Mouse (Mus musculus): ENCODE results near the gene Pax1. TPM values are rescaled to one million over a fixed set of nuclear protein-coding genes. Genes with fewer than 3 reads are reported as not detected.

The Pax1 gene
- polyA plus RNA-seq, 1 experiment from 2014 or later = not detected

DNA sequence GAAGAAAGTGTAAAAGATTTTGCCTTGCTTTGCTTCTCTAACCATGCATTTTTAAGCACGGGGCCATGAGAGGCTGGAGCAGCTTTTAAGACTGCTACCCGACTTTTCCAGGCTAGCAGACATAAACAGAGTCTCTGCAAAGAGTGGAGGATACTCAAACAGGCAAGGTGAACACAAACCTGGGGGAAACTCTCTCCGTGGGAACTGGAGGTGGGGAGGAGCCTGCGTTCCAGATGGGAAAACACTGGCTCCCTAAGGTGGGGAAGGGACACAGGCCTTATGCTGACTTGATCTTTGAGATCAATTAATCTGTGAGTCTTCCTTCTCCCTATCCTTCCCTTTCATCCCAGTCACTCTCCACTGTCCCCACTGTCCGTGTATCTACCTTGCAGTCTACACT is 869 bp upstream of the Pax1 start:
- Histone ChIP-seq H3K9ac (ENCODE audit: low read length) (no peak overlapping the region), H3K27me3 (ENCODE audit: control insufficient read depth, insufficient read depth, low read length) (peaks cover 89% of the 10 kb centered on the region), H3K4me2 (ENCODE audit: low read depth, low read length) (no peak overlapping the region), H3K27ac (ENCODE audit: low read length) (no peak overlapping the region), H3K36me3 (ENCODE audit: control insufficient read depth, insufficient read depth, low read length) (no peaks in the 10 kb centered on the region), H3K4me3 (replicated peaks; ENCODE audit: low read length) (no peak overlapping the region), H3K4me1 (ENCODE audit: control insufficient read depth, insufficient read depth, low read length) (0 out of 2 replicates have a peak, but pooled peaks cover 7% of the 10 kb centered on the region), H3K9me3 (replicated peaks; ENCODE audit: control insufficient read depth, low read length) (no peaks in the 10 kb centered on the region)
- ATAC-seq (ENCODE audit: insufficient read depth, low FRiP score) = no peak
- 1% methylated on average over 5 of the region's 5 CpGs for WGBS

DNA sequence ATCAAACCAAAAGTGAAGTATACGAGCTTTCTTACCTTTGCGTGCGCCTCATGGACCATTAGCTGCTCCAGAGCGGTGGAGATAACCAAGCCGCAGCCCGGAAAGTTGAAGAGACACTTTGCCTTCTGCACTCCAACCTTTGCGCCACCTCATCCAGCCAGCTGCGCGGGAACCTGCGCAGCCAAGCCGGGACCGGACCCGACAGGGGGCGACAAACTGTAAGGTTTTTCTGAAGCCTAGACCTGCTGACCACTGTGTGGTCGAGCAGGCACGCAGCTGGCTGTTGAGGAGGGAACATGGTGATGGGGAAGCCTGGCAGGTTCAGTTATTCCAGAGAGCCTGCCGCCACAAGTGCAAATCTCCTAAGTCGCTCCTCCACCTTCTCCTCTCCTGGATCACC is 591 bp downstream of the Pax1 start:
- 2% methylated on average over 18 of the region's 18 CpGs for WGBS
- no peaks in the 10 kb centered on the region for H3K36me3 ChIP-seq (ENCODE audit: control insufficient read depth, insufficient read depth, low read length)
- no peak overlapping the region for H3K4me3 ChIP-seq (replicated peaks; ENCODE audit: low read length)
- no peak overlapping the region for H3K9ac ChIP-seq (ENCODE audit: low read length)
- H3K9me3 ChIP-seq (replicated peaks; ENCODE audit: control insufficient read depth, low read length) = no peaks in the 10 kb centered on the region
- peak; percentile 53; the same call in 1 of the 2 replicates for ATAC-seq (ENCODE audit: insufficient read depth, low FRiP score)
- no peak overlapping the region for H3K4me2 ChIP-seq (ENCODE audit: low read depth, low read length)
- peaks cover 92% of the 10 kb centered on the region for H3K27me3 ChIP-seq (ENCODE audit: control insufficient read depth, insufficient read depth, low read length)
- H3K27ac ChIP-seq (ENCODE audit: low read length) = no peak overlapping the region
- H3K4me1 ChIP-seq (ENCODE audit: control insufficient read depth, insufficient read depth, low read length) = 0 out of 2 replicates have a peak, but pooled peaks cover 7% of the 10 kb centered on the region

DNA sequence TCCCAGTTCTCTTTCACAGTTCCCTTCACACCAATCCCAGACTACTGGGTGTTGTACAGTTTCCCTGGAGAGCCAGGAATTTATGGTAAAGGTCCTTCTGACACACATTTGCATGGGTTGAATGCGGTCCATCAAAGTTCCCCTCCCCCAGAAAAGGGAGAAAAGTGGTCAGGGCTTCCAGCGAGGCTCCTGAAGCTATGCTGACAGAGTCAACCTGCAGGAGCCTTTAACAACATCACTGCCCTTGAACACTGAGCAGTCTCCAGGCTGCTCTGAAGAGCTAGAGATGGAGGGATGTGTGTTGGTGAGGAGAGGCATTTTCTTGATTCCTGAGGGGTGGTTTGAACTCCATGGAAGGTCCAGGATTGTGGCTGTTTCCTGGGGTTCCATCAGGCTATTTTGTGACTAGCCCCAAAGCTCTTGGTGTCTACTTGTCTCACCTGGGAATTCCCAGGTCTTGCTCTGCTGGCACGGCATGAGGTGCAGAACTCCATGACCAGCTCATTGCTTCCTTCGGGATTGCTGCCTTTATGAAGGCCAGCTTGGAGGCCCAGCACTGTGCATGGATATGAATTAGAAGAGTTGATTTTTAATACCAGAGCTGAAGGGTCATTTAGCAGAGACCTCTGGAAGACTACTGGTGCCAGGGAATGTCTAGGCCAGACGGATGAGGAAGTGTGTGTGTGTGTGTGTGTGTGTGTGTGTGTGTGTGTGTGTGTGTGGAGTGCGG is 1.8 kb downstream of the Pax1 start:
- H3K36me3 ChIP-seq (ENCODE audit: control insufficient read depth, insufficient read depth, low read length) = no peaks in the 10 kb centered on the region

DNA sequence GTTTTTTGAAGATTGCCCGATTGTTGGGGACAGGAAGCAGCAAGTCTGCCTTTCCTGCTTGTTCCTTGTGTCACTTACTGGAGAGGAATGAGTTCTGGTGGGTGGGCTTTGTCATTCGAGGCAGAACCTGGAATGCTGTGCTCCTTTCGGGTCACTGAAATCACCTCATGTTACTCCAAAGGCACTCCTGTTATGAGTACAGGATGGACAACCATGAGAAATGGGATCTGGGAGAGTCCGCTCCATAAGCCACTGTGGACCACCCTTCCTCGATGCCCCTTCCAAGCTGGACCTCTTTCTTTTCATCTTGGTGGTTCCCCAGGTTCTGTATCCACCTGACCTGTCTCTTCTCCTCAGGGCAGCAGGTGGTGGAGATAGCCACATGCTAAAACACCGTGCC is 2.5 kb downstream of the Pax1 start:
- WGBS = 9% methylated on average over 6 of the region's 6 CpGs
- ATAC-seq (ENCODE audit: insufficient read depth, low FRiP score) = no peak
- Histone ChIP-seq H3K4me3 (replicated peaks; ENCODE audit: low read length) (no peak overlapping the region), H3K27ac (ENCODE audit: low read length) (no peak overlapping the region), H3K4me1 (ENCODE audit: control insufficient read depth, insufficient read depth, low read length) (0 out of 2 replicates have a peak, but pooled peaks cover 7% of the 10 kb centered on the region), H3K4me2 (ENCODE audit: low read depth, low read length) (no peak overlapping the region), H3K9ac (ENCODE audit: low read length) (no peak overlapping the region), H3K9me3 (replicated peaks; ENCODE audit: control insufficient read depth, low read length) (no peaks in the 10 kb centered on the region), H3K36me3 (ENCODE audit: control insufficient read depth, insufficient read depth, low read length) (no peaks in the 10 kb centered on the region), H3K27me3 (ENCODE audit: control insufficient read depth, insufficient read depth, low read length) (peaks cover 88% of the 10 kb centered on the region)

More for the DNA sequence above, 1.8 kb downstream of the Pax1 start:
- H3K4me3 ChIP-seq (replicated peaks; ENCODE audit: low read length) = no peak overlapping the region
- no peak overlapping the region for H3K27ac ChIP-seq (ENCODE audit: low read length)
- WGBS = 10% methylated on average over 6 of the region's 6 CpGs
- H3K9me3 ChIP-seq (replicated peaks; ENCODE audit: control insufficient read depth, low read length) = no peaks in the 10 kb centered on the region
- H3K9ac ChIP-seq (ENCODE audit: low read length) = no peak overlapping the region
- 0 out of 2 replicates have a peak, but pooled peaks cover 7% of the 10 kb centered on the region for H3K4me1 ChIP-seq (ENCODE audit: control insufficient read depth, insufficient read depth, low read length)
- peaks cover 95% of the 10 kb centered on the region for H3K27me3 ChIP-seq (ENCODE audit: control insufficient read depth, insufficient read depth, low read length)
- no peak for ATAC-seq (ENCODE audit: insufficient read depth, low FRiP score)
- no peak overlapping the region for H3K4me2 ChIP-seq (ENCODE audit: low read depth, low read length)

DNA sequence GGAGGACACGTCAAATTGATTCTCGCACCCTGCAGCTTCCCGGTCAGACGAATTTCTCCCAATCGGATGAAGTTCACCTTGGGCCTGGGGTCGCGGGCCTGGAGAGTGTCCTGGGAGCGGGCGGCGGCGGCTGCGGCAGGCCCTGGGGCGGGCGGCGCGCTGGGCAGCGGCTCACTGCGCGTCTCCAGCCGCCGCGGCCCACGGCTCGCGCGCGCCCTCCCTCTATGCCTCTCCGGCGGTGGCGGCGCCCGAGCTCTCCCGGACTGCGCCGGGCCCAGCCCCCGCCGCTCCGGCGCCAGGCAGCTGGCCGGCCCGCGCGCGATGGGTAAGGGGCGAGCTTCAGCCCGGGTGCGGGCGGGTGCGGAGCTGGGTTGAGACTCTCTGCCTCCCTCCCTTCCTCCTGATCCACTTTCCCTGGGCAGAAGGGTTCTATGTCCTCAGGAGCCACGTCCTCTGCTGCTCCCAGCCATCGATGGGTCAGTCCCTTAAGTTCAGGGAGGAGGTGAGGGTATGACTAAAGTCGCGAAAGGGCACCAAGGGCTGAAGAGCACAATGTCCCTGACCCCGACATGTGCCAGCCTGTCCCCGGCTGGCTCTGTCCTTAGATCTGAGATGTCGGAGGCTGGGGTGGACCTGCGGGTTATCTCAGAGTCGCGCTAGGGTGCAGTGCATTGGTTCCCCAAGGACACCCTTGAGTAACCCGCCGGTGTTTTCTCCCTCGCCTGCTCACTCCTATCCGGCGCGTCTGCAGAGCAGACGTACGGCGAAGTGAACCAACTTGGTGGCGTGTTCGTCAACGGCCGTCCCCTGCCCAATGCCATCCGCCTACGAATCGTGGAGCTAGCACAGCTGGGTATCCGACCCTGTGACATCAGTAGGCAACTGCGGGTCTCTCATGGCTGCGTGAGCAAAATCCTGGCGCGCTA is 3.5 kb downstream of the Pax1 start:
- Histone ChIP-seq H3K4me1 (ENCODE audit: control insufficient read depth, insufficient read depth, low read length) (0 out of 2 replicates have a peak, but pooled peaks cover 7% of the 10 kb centered on the region), H3K4me2 (ENCODE audit: low read depth, low read length) (peak overlapping the region; percentile 42), H3K9me3 (replicated peaks; ENCODE audit: control insufficient read depth, low read length) (no peaks in the 10 kb centered on the region), H3K9ac (ENCODE audit: low read length) (no peak overlapping the region), H3K4me3 (replicated peaks; ENCODE audit: low read length) (peak overlapping the region; percentile 32), H3K36me3 (ENCODE audit: control insufficient read depth, insufficient read depth, low read length) (no peaks in the 10 kb centered on the region), H3K27me3 (ENCODE audit: control insufficient read depth, insufficient read depth, low read length) (peaks cover 88% of the 10 kb centered on the region), H3K27ac (ENCODE audit: low read length) (no peak overlapping the region)
- peak; percentile 15; the same call in 1 of the 2 replicates for ATAC-seq (ENCODE audit: insufficient read depth, low FRiP score)
- under 1% methylated on average over 78 of the region's 80 CpGs for WGBS

DNA sequence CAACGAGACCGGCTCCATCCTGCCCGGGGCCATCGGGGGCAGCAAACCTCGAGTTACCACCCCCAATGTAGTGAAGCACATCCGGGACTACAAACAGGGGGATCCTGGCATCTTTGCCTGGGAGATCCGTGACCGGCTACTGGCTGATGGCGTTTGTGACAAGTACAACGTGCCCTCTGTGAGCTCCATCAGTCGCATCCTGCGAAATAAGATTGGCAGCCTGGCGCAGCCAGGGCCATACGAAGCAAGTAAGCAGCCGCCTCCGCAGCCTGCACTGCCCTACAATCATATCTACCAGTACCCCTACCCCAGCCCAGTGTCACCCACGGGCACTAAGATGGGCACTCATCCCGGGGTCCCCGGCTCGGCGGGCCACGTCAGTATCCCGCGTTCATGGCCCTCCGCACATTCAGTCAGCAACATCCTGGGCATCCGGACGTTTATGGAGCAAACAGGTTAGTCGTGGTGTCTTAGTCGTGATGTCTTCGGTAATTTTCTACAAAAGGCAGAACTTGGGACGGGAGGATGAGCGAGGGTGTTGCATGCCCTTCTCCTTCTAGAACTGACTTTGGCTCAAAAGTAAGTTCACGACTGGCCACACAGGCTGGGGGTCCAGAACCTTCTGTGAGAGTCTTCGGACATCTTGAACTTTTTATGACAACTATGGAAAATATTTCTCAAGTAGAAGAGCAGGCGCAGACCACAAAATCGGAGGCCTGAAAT is 4.3 kb downstream of the Pax1 start:
- Histone ChIP-seq H3K27ac (ENCODE audit: low read length) (no peak overlapping the region), H3K4me2 (ENCODE audit: low read depth, low read length) (no peak overlapping the region), H3K9ac (ENCODE audit: low read length) (no peak overlapping the region), H3K9me3 (replicated peaks; ENCODE audit: control insufficient read depth, low read length) (no peaks in the 10 kb centered on the region), H3K4me1 (ENCODE audit: control insufficient read depth, insufficient read depth, low read length) (0 out of 2 replicates have a peak, but pooled peaks cover 7% of the 10 kb centered on the region), H3K4me3 (replicated peaks; ENCODE audit: low read length) (no peak overlapping the region), H3K27me3 (ENCODE audit: control insufficient read depth, insufficient read depth, low read length) (peaks cover 90% of the 10 kb centered on the region), H3K36me3 (ENCODE audit: control insufficient read depth, insufficient read depth, low read length) (no peaks in the 10 kb centered on the region)
- ATAC-seq (ENCODE audit: insufficient read depth, low FRiP score) = no peak
- WGBS = 2% methylated on average over 36 of the region's 36 CpGs

DNA sequence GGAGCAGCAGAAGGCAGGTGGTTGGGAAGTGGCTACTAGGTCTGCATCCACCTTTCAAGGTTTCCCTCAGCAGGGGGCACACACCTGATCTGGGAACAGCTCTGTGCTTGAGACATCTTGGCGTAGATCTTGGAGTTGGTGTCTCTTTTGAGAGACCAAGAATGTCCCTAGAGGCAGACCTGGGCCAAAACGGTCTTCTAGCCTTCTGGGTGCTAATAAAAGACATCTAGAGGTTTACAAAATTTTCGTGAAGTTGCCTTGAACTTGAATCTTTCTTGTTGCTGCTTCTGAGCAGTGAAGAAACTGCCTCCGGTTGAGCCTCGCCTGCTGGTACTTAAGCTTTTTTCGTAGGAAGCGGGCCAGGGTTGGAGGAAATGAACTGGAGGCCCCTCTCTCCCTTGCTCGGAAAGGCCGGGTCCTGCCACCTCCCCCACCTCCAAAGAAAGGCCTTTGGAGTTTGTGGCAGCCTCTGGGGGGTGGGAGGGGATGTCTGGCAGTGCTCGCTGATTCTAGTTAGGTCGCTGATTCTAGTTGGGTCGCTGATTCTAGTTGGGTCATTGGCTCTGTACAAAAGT is 5.6 kb downstream of the Pax1 start:
- no peak for ATAC-seq (ENCODE audit: insufficient read depth, low FRiP score)
- WGBS = 7% methylated on average over 12 of the region's 12 CpGs
- Histone ChIP-seq H3K4me2 (ENCODE audit: low read depth, low read length) (no peak overlapping the region), H3K27me3 (ENCODE audit: control insufficient read depth, insufficient read depth, low read length) (peaks cover 89% of the 10 kb centered on the region), H3K27ac (ENCODE audit: low read length) (no peak overlapping the region), H3K9ac (ENCODE audit: low read length) (no peak overlapping the region), H3K4me3 (replicated peaks; ENCODE audit: low read length) (no peak overlapping the region), H3K4me1 (ENCODE audit: control insufficient read depth, insufficient read depth, low read length) (0 out of 2 replicates have a peak, but pooled peaks cover 7% of the 10 kb centered on the region), H3K36me3 (ENCODE audit: control insufficient read depth, insufficient read depth, low read length) (no peaks in the 10 kb centered on the region), H3K9me3 (replicated peaks; ENCODE audit: control insufficient read depth, low read length) (no peaks in the 10 kb centered on the region)

DNA sequence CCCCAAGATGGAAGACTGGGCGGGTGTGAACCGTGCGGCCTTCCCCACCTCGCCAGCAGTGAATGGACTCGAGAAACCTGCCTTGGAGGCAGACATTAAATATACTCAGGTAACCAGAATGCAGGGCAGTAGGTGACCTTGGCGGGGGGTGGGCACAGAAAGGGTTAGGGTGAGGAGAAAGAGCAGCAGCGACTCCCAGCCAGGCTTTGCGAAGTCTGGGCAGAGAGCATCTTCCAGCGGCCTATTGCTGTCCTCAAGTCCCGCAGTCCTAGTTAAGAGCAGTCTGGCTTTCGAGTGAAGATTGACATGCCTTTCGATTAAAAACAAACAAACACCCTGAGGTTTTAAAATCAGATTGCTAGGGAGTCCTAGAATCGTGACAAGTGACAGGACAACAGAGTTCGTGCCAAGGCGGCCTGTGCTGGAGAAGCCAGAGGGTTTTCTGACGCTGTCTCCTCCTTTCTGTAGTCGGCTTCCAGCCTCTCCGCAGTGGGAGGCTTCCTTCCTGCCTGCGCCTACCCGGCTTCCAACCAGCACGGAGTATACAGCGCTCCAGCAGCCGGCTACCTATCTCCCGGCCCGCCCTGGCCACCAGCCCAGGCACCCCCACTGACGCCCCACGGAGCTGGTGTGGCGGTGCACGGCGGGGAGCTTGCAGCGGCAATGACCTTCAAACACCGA is 6.3 kb downstream of the Pax1 start:
- no peaks in the 10 kb centered on the region for H3K9me3 ChIP-seq (replicated peaks; ENCODE audit: control insufficient read depth, low read length)
- H3K27me3 ChIP-seq (ENCODE audit: control insufficient read depth, insufficient read depth, low read length) = peaks cover 89% of the 10 kb centered on the region
- H3K27ac ChIP-seq (ENCODE audit: low read length) = no peak overlapping the region
- H3K9ac ChIP-seq (ENCODE audit: low read length) = no peak overlapping the region
- H3K4me1 ChIP-seq (ENCODE audit: control insufficient read depth, insufficient read depth, low read length) = 0 out of 2 replicates have a peak, but pooled peaks cover 7% of the 10 kb centered on the region
- no peak overlapping the region for H3K4me2 ChIP-seq (ENCODE audit: low read depth, low read length)
- no peak for ATAC-seq (ENCODE audit: insufficient read depth, low FRiP score)
- H3K36me3 ChIP-seq (ENCODE audit: control insufficient read depth, insufficient read depth, low read length) = no peaks in the 10 kb centered on the region
- H3K4me3 ChIP-seq (replicated peaks; ENCODE audit: low read length) = no peak overlapping the region
- WGBS = 3% methylated on average over 32 of the region's 32 CpGs
